Mouse (Mus musculus) kidney, postnatal 0 days (tissue): ENCODE data around the gene Gm6899. TPM values are rescaled to one million over a fixed set of nuclear protein-coding genes. Genes with fewer than 3 reads are reported as not detected.

Source experiments
- ATAC-seq: fragments of 200-750 bp; cut with Nextera tagmentation; replicated peaks from 2 replicates; pipeline ENCODE4 v1.8.0; 2017; ENCODE audit warnings: low read depth, moderate number of reproducible peaks, moderate TSS enrichment, moderate library complexity; ENCODE audit not compliant: low FRiP score
- DNase-seq: peaks from one replicate; pipeline ENCODE4 v3.0.0-alpha.2; 2016; ENCODE audit warnings: low spot score
- H3K27ac ChIP-seq: fragments of 300-500 bp; sonication (generic); 2 replicates; pipeline ENCODE4 v1.5.1; 2014; ENCODE audit warnings: mild to moderate bottlenecking
- H3K27me3 ChIP-seq: fragments of 300-500 bp; sonication (generic); 2 replicates; pipeline ENCODE4 v1.6.1; 2014; ENCODE audit warnings: low read length, mixed read lengths; ENCODE audit not compliant: insufficient read depth
- H3K36me3 ChIP-seq: fragments of 300-500 bp; sonication (generic); 2 replicates; pipeline ENCODE4 v1.6.1; 2014; ENCODE audit warnings: low read length, mixed read lengths; ENCODE audit not compliant: insufficient read depth
- H3K4me1 ChIP-seq: fragments of 300-500 bp; sonication (generic); replicated peaks from 2 replicates; pipeline ENCODE4 v1.6.1; 2014; ENCODE audit warnings: antibody characterized with exemption, low read length, mixed read lengths; ENCODE audit not compliant: insufficient read depth
- H3K4me2 ChIP-seq: fragments of 300-500 bp; sonication (generic); 2 replicates; pipeline ENCODE4 v1.6.1; 2014; ENCODE audit warnings: mild to moderate bottlenecking, low read length, moderate library complexity, mixed read lengths
- H3K4me3 ChIP-seq: fragments of 300-500 bp; sonication (generic); replicated peaks from 2 replicates; pipeline ENCODE4 v1.5.1; 2014; ENCODE audit warnings: low read depth, low read length
- H3K9ac ChIP-seq: fragments of 300-500 bp; sonication (generic); 2 replicates; pipeline ENCODE4 v1.6.1; 2014; ENCODE audit warnings: low read depth, low read length
- H3K9me3 ChIP-seq: fragments of 300-500 bp; sonication (generic); replicated peaks from 2 replicates; pipeline ENCODE4 v1.6.1; 2016; ENCODE audit warnings: low read length, inconsistent platforms, mixed read lengths
- CTCF ChIP-seq: IDR thresholded peaks from 2 replicates; pipeline ENCODE4 v1.5.1; 2016; ENCODE audit warnings: antibody characterized with exemption, low read depth, mild to moderate bottlenecking, moderate library complexity
- WGBS: fragments of 180-500 bp; shearing (Covaris S2); extraction: QIAGEN DNeasy Blood & Tissue Kit; methylation state at CpG from one replicate; pipeline ENCODE4 v1.1.7; 2014; 5-methylcytosine and 5-hydroxymethylcytosine counted together
- polyA plus RNA-seq: library from polyadenylated mRNA; unstranded; fragments of >200 nt; fragmentation: Nextera tagmentation; extraction: Ambion mirVana; gene quantifications from 2 replicates; pipeline ENCODE4 v1.2.1, GENCODE M21; 2015

Gm6899 gene
- 0.42 TPM in 1 of 2 replicates, not detected in the other for polyA plus RNA-seq

DNA sequence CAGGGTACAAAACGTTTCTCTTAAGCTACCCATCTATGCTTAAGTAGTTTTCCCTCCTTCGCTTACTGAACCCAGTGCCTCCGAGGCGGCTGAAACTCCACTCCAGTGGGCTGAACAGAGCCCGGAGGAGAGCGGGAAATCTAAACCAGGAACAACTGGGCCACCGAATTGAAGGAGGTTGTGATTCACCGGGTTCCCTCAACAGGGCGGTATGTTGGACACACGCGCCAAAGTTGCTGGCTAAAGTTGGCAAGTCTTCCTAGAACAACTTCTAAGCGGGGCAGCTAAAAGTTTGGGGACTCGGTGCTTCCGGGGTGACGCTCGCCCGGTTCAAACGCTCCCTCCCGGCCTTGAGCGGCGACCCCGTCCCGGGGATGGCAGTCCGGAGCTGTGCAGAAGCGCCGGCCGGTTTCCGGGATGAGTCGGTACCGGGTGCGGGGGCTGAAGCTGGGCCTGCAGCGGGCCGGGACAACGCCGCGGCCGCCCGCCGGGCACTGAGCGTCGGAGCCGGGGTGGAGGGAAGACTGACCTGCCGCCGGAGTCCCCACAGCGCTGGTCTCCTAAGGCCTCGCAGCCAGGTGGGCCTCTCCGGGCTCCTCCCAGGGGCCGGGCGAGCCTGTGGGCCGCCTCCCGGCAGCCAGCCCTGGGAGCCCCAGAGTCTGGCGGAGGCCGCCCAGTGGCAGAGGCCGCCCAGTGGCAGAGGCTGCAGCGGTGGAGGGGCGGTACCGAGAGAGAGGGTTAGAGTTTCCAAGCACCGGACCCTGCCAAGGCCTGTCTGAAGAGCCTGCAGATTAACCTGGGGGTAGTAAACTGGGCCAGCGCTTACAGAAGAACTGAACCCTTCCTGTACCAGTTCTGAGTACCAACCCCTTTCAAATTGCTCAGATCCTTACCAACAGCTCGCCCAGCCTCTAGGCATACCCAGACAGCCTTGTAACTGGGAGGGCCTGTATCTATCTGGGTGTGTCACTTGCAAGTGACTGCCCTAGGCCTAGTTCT, at the start of gene Gm6899, which contains the start of gene Vrk2:
Gm6899 (plus strand) TSS at position 181 of the 999 bp plus-strand sequence.
Vrk2 (minus strand) TSS at position 939 of the 999 bp plus-strand sequence.
- TF ChIP-seq CTCF: peak; percentile 51
- no peaks in the 10 kb centered on the region for H3K36me3 ChIP-seq
- H3K4me2 ChIP-seq: peak within 1 kb of the TSS; percentile 80
- H3K9ac ChIP-seq: peak within 1 kb of the TSS; percentile 83
- H3K27me3 ChIP-seq: no peaks in the 10 kb centered on the region
- under 1% methylated on average over 60 of the region's 60 CpGs for WGBS
- ATAC-seq: peak; percentile 99
- H3K9me3 ChIP-seq: no peaks in the 10 kb centered on the region
- H3K4me1 ChIP-seq: 0 out of 2 replicates have a peak, but pooled peaks cover 5% of the 10 kb centered on the region
- H3K27ac ChIP-seq: peak within 1 kb of the TSS; percentile 78
- peak within 1 kb of the TSS; percentile 77 for H3K4me3 ChIP-seq
- DNase-seq: peak; percentile 89

DNA sequence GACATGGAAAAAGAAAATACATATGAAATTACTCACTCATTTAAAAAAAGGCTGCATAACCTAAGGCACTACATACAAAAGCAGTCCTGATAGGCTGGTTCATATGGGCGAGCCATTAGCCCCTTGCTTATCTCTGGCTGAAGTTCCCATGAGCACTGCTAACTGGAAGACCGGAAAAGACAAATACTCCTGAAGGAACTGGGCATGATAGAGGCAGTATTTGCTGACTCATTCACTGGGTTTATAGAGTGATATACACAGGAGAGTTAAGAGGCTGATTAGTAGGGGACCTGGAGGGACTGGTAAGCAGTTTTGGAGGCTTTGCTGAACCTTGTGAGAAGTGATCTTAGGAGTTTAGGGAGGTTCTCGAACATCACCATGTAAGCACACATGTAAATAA, 41.5 kb upstream of the Gm6899 start:
- no peak overlapping the region for H3K4me3 ChIP-seq
- H3K4me1 ChIP-seq: no peaks in the 10 kb centered on the region
- no peak overlapping the region for H3K27ac ChIP-seq
- H3K9me3 ChIP-seq: no peaks in the 10 kb centered on the region
- H3K9ac ChIP-seq: no peak overlapping the region
- H3K4me2 ChIP-seq: no peak overlapping the region
- 80% methylated on average over 3 of the region's 3 CpGs for WGBS
- TF ChIP-seq CTCF: no peak
- H3K36me3 ChIP-seq: no peaks in the 10 kb centered on the region
- DNase-seq (no peak), ATAC-seq (no peak)
- H3K27me3 ChIP-seq: no peaks in the 10 kb centered on the region

DNA sequence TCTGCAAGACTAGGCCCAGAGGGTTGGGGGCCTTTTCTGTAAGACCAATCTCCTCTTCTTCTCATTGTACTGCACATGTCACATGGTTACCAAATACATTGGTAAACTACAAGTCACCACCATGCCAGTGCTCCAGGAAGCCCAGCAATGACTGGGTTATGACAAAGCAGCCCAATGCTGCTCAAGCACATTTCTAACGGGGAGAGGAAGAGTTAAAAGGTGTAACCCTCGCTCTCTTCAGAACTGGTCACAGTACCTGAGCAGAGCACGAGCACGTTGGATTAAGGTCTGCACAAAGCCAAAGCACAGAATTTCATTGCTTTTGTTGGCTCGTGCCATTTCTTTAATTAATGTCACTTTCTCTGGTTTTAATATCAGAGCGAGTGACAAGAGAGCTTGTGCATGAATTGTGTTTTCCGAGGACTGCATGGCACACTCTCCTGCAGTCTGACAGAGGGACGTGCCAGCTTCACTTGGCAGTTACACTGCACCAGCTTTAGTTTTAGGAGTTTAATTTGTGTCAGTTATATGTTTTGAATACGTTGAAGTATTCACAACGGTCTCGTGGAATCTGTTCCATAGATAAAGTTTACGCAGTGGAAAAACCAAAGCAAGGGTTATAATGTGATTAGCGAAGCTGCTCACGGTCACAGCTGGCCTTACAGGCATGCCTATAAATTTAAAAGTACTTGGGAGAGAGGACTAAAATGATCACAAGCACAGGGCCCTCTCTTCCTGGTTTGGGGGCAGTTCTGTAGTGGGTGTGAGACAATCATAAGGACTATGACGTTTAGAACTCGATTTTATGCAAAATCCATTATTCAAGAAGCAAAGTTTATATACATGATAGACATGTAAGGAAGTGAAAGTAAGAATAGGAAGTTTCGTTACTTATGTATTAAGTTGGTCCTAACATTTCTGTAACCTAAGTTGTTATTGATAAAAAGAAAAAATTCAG, 7.4 kb upstream of the Gm6899 start:
- ATAC-seq (no peak), DNase-seq (no peak)
- Histone ChIP-seq H3K4me1 (no peaks in the 10 kb centered on the region), H3K27me3 (no peaks in the 10 kb centered on the region), H3K27ac (no peak overlapping the region), H3K9me3 (no peaks in the 10 kb centered on the region), H3K9ac (no peak overlapping the region), H3K4me3 (no peak overlapping the region), H3K4me2 (no peak overlapping the region), H3K36me3 (0 out of 2 replicates have a peak, but pooled peaks cover 3% of the 10 kb centered on the region)
- WGBS: 54% methylated on average over 17 of the region's 17 CpGs
- TF ChIP-seq CTCF: no peak

DNA sequence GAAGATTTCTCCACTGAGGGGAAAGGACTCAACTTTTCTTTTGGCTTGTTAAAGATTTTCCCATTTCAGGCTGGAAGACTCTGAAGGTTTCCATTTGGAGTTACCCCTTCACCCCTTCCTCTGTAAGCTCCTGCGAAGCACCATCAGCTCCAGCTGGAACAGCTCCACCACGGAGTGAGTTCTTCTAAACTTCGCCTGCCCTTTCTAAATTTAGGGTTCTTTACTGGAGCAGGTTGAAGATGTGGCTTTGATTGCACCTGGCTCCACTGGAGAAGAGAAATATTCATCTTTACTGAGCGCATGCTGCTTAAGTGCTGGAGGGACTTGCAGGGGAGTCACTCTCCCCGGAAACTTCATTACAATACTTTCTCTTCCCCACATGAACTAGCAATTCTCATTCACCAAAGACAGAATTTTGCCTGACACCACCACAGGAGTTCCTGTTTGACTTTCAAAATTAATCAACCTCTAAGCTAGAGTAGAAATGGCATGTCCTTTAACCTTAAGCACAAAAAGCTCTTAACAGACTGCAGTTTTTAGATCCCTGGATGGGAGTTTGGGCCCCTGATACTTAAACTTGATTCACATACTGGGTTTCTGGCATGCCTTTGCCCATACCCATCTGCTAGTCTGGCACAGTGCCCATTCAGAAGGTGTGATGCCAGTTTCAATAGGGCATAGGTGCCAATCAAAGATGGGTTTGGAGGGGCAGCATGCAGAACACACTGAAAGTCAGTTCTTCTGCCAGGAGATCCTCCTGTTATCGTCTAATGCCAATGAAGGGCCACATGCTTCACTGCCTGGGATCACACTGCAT, 6.5 kb upstream of the Gm6899 start:
- Histone ChIP-seq H3K4me3 (no peak overlapping the region), H3K9ac (no peak overlapping the region), H3K27me3 (no peaks in the 10 kb centered on the region), H3K9me3 (no peaks in the 10 kb centered on the region), H3K36me3 (0 out of 2 replicates have a peak, but pooled peaks cover 3% of the 10 kb centered on the region), H3K4me2 (no peak overlapping the region), H3K27ac (no peak overlapping the region), H3K4me1 (no peaks in the 10 kb centered on the region)
- TF ChIP-seq CTCF: no peak
- ATAC-seq: no peak
- DNase-seq: no peak
- 64% methylated on average over 6 of the region's 6 CpGs for WGBS

DNA sequence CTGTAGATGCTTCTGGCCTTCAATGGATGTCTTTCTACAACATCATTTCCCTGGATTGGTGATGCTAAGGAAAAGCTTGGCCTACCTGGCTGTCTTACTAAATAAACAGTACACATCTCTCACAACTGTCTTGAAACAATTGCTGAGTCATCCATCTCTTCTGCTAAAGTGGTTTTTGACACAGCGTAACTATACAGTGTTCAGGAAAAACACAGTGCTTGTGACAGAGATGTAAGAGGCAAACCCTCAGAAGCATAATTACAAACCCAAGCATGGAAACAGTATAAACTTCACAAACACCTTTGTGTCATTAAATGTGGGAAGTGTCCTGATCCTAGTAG, 5.9 kb upstream of the Gm6899 start:
- ATAC-seq (no peak), DNase-seq (no peak)
- no peaks in the 10 kb centered on the region for H3K4me1 ChIP-seq
- no peak overlapping the region for H3K9ac ChIP-seq
- no peaks in the 10 kb centered on the region for H3K9me3 ChIP-seq
- WGBS: 93% methylated on average over 1 of the region's 1 CpGs
- no peak overlapping the region for H3K4me3 ChIP-seq
- no peak overlapping the region for H3K4me2 ChIP-seq
- H3K36me3 ChIP-seq: 0 out of 2 replicates have a peak, but pooled peaks cover 3% of the 10 kb centered on the region
- no peaks in the 10 kb centered on the region for H3K27me3 ChIP-seq
- no peak for TF ChIP-seq CTCF
- H3K27ac ChIP-seq: no peak overlapping the region
